11 mouse cellular contexts compared by ENCODE assay signal in the genomic region with DNA sequence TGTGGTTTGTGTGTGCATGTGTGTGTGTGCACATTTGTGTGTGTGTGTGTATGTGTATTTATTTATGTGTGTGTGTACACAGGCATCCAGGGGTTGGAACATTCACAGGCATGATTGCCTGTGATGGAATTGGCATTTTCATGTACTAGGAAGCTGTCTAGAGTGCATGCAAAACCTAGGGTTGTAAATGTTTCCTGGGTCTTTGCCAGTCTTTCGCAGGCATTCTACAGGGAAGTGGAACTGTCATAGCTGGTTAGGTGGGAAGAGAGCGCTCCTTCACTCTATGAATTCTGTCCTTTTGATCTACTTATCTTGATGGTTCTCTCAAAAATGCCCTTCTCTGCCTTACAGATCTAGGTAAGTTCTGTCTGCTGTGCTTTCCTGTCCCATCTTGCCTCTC. TPM values are rescaled to one million over a fixed set of nuclear protein-coding genes. Genes with fewer than 3 reads are reported as not detected.
DNase-seq lines count a peak whose midpoint lies in the region; ATAC-seq and TF ChIP-seq lines count a peak whose summit lies in the region.
"Had no signal": no experiment of that assay in that cellular context is flagged by ENCODE, and none has a peak within 500 bp of the region (broad histone marks: within the 10 kb centered on the region; RNA-seq: fewer than 3 reads in every experiment).

No protein-coding gene starts in this region.

- no peak for TF ChIP-seq POLR2A in brain, embryonic 14.5 days (IDR thresholded peaks at IDR 0.05; ENCODE audit: borderline replicate concordance, extremely low read depth, insufficient read depth, insufficient read length, poor library complexity, severe bottlenecking)

- WGBS in heart, embryonic 16.5 days, result 40% methylated on average over 2 of the region's 2 CpGs
- WGBS in hindbrain, embryonic 13.5 days, result 76% methylated on average over 2 of the region's 2 CpGs
- 66% methylated on average over 2 of the region's 2 CpGs for WGBS in midbrain, embryonic 15.5 days

- no peak overlapping the region for H3K4me3 ChIP-seq in heart, embryonic 16.5 days (ENCODE audit: low read length)
- no peak overlapping the region for H3K4me3 ChIP-seq in hindbrain, embryonic 13.5 days
- H3K4me3 ChIP-seq in midbrain, embryonic 15.5 days, result no peak overlapping the region
- H3K4me3 ChIP-seq: liver, embryonic 13.5 days had no signal

- H3K4me1 ChIP-seq in heart, embryonic 16.5 days (ENCODE audit: control insufficient read depth, insufficient read depth, low read length), result peaks cover 12% of the 10 kb centered on the region
- peaks cover 30% of the 10 kb centered on the region for H3K4me1 ChIP-seq in hindbrain, embryonic 13.5 days (replicated peaks)
- H3K4me1 ChIP-seq in midbrain, embryonic 15.5 days, result peaks cover 31% of the 10 kb centered on the region

- peak overlapping the region; percentile 70 for H3K27ac ChIP-seq in heart, embryonic 16.5 days (ENCODE audit: low read length)
- H3K27ac ChIP-seq in hindbrain, embryonic 13.5 days, result no peak overlapping the region
- H3K27ac ChIP-seq in midbrain, embryonic 15.5 days, result peak overlapping the region; percentile 54
- H3K27ac ChIP-seq: liver, embryonic 13.5 days had no signal

- H3K9ac ChIP-seq in heart, embryonic 16.5 days (ENCODE audit: low read length), result no peak overlapping the region; the same call in 1 of the 2 replicates
- H3K9ac ChIP-seq in hindbrain, embryonic 13.5 days, result peak overlapping the region; percentile 63; the same call in 1 of the 2 replicates
- H3K9ac ChIP-seq in midbrain, embryonic 15.5 days, result no peak overlapping the region
- H3K9ac ChIP-seq: liver, embryonic 13.5 days had no signal

- ATAC-seq in heart, embryonic 16.5 days (replicated peaks; ENCODE audit: extremely low read depth, insufficient read depth, low FRiP score), result no peak
- ATAC-seq in hindbrain, embryonic 13.5 days (ENCODE audit: low FRiP score), result no peak
- ATAC-seq in midbrain, embryonic 15.5 days (replicated peaks), result no peak

- no peaks in the 10 kb centered on the region for H3K9me3 ChIP-seq in heart, embryonic 16.5 days (replicated peaks; ENCODE audit: control insufficient read depth, low read length)
- H3K9me3 ChIP-seq in hindbrain, embryonic 13.5 days, result no peaks in the 10 kb centered on the region
- no peaks in the 10 kb centered on the region for H3K9me3 ChIP-seq in midbrain, embryonic 15.5 days
- H3K9me3 ChIP-seq: liver, embryonic 13.5 days had no signal

- peaks cover 2% of the 10 kb centered on the region; the same call in 1 of the 2 replicates for H3K27me3 ChIP-seq in heart, embryonic 16.5 days (ENCODE audit: control insufficient read depth, insufficient read depth, low read length)
- peaks cover 15% of the 10 kb centered on the region for H3K27me3 ChIP-seq in hindbrain, embryonic 13.5 days
- no peaks in the 10 kb centered on the region; the same call in 1 of the 2 replicates for H3K27me3 ChIP-seq in midbrain, embryonic 15.5 days (replicated peaks)

- peak overlapping the region; percentile 77 for H3K4me2 ChIP-seq in heart, embryonic 16.5 days (ENCODE audit: low read depth, low read length)
- peak overlapping the region; percentile 70 for H3K4me2 ChIP-seq in hindbrain, embryonic 13.5 days
- peak overlapping the region; percentile 65 for H3K4me2 ChIP-seq in midbrain, embryonic 15.5 days

- H3K36me3 ChIP-seq in heart, embryonic 16.5 days (ENCODE audit: control insufficient read depth, insufficient read depth), result no peaks in the 10 kb centered on the region
- H3K36me3 ChIP-seq in hindbrain, embryonic 13.5 days, result no peaks in the 10 kb centered on the region
- no peaks in the 10 kb centered on the region for H3K36me3 ChIP-seq in midbrain, embryonic 15.5 days (replicated peaks)
- H3K36me3 ChIP-seq: liver, embryonic 13.5 days had no signal

- DNase-seq in heart, adult 18-20 months, result no peak
- peak; percentile 45 for DNase-seq in brain, embryonic 14.5 days (ENCODE audit: low read depth)
- no peak for DNase-seq in adrenal gland, adult 8-10 months
- DNase-seq in cerebellum, adult 18-20 months, result no peak
- DNase-seq in cerebellum, postnatal 25 days, result no peak
- DNase-seq: liver, embryonic 13.5 days had no signal

- no peak for TF ChIP-seq CTCF in brain, embryonic 14.5 days (IDR thresholded peaks at IDR 0.05; ENCODE audit: borderline replicate concordance, extremely low read depth, insufficient read depth, insufficient read length)

RNA-seq across cellular contexts. Expression of a gene that starts 10.6 kb away (rescaled TPM):
- not detected in 2 replicates for polyA plus RNA-seq in heart, embryonic 16.5 days (2015; fragmentation: Nextera tagmentation; extraction: Ambion mirVana)
- total RNA-seq in heart, adult 18-20 months (2021), result not detected
- polyA plus RNA-seq in brain, embryonic 14.5 days (2012; rRNA removed), result not detected in 2 replicates
- not detected in 2 replicates for polyA plus RNA-seq in hindbrain, embryonic 13.5 days (2015; fragmentation: Nextera tagmentation; extraction: Ambion mirVana)
- polyA plus RNA-seq in midbrain, embryonic 15.5 days (2015; fragmentation: Nextera tagmentation; extraction: Ambion mirVana), result not detected in 2 replicates
- total RNA-seq in adrenal gland, adult 8-10 months (2022), result not detected
- polyA plus RNA-seq: activated CD4-positive, CD25-positive, alpha-beta regulatory T cell, adult 4 months; liver, embryonic 13.5 days; spleen, adult 2 months had no signal

RNA-seq across cellular contexts. Expression of a gene that starts 19.9 kb away (rescaled TPM):
- polyA plus RNA-seq in heart, embryonic 16.5 days (2015; fragmentation: Nextera tagmentation; extraction: Ambion mirVana), result not detected in 2 replicates
- total RNA-seq in heart, adult 18-20 months (2021), result not detected
- polyA plus RNA-seq in brain, embryonic 14.5 days (2012; rRNA removed), result not detected in 2 replicates
- not detected in 2 replicates for polyA plus RNA-seq in hindbrain, embryonic 13.5 days (2015; fragmentation: Nextera tagmentation; extraction: Ambion mirVana)
- polyA plus RNA-seq in midbrain, embryonic 15.5 days (2015; fragmentation: Nextera tagmentation; extraction: Ambion mirVana), result not detected in 2 replicates
- not detected for total RNA-seq in adrenal gland, adult 8-10 months (2022)
- polyA plus RNA-seq: activated CD4-positive, CD25-positive, alpha-beta regulatory T cell, adult 4 months; liver, embryonic 13.5 days; spleen, adult 2 months had no signal

RNA-seq across cellular contexts. Expression of a gene that starts 25.8 kb away (rescaled TPM):
- polyA plus RNA-seq in heart, embryonic 16.5 days (2015; fragmentation: Nextera tagmentation; extraction: Ambion mirVana), result 19.9 and 20.4 TPM in 2 replicates
- 100 to 1,000 TPM; 116 to 125 TPM for total RNA-seq in heart, adult 18-20 months (2021)
- 15.6 and 19.3 TPM in 2 replicates for polyA plus RNA-seq in brain, embryonic 14.5 days (2012; rRNA removed)
- polyA plus RNA-seq in hindbrain, embryonic 13.5 days (2015; fragmentation: Nextera tagmentation; extraction: Ambion mirVana), result 6.2 and 6.9 TPM in 2 replicates
- polyA plus RNA-seq in midbrain, embryonic 15.5 days (2015; fragmentation: Nextera tagmentation; extraction: Ambion mirVana), result 5.6 and 7.0 TPM in 2 replicates
- total RNA-seq in adrenal gland, adult 8-10 months (2022), result 10 to 100 TPM; 61.2 to 96.2 (median 72.7) TPM
